Mouse (Mus musculus): Measurements from ENCODE around the gene BC037034.

BC037034 gene

GRCm38 (mm10) chr5:138263260-138264206 is at the start of gene BC037034:
Gene BC037034, minus strand, starts transcription at chr5:138264033.
- peak; percentile 96 for DNase-seq (ENCODE audit: low spot score in 2 of 2)

GRCm38 (mm10) chr5:138312795-138313194 is 49.0 kb upstream of the BC037034 start:
- DNase-seq (ENCODE audit: low spot score in 2 of 2) = no peak

- DNase-seq (ENCODE audit: low spot score in 2 of 2) = no peak
Measured at GRCm38 (mm10) chr5:138299613-138300012, 35.8 kb upstream of the BC037034 start.

- DNase-seq (ENCODE audit: low spot score in 2 of 2) = no peak
Measured at GRCm38 (mm10) chr5:138294158-138294557, 30.3 kb upstream of the BC037034 start.

- DNase-seq (ENCODE audit: low spot score in 2 of 2) = no peak
Measured at GRCm38 (mm10) chr5:138291638-138292037, 27.8 kb upstream of the BC037034 start.

GRCm38 (mm10) chr5:138287861-138288260 is 24.0 kb upstream of the BC037034 start:
- DNase-seq (ENCODE audit: low spot score in 2 of 2) = no peak

- no peak for DNase-seq (ENCODE audit: low spot score in 2 of 2)
Measured at GRCm38 (mm10) chr5:138283540-138283939, 19.7 kb upstream of the BC037034 start.

- DNase-seq (ENCODE audit: low spot score in 2 of 2) = no peak
Measured at GRCm38 (mm10) chr5:138281798-138282197, 18.0 kb upstream of the BC037034 start.

- no peak for DNase-seq (ENCODE audit: low spot score in 2 of 2)
Measured at GRCm38 (mm10) chr5:138280829-138281228, 17.0 kb upstream of the BC037034 start.

- no peak for DNase-seq (ENCODE audit: low spot score in 2 of 2)
Measured at GRCm38 (mm10) chr5:138280425-138280768, 16.6 kb upstream of the BC037034 start.

- peak; percentile 95 to 96 for DNase-seq (ENCODE audit: low spot score in 2 of 2)
Measured at GRCm38 (mm10) chr5:138279585-138280424, 16.0 kb upstream of the BC037034 start, which contains the start of the genes Gm43720, Gpc2 and Stag3. Gene Gm43720, minus strand, starts transcription at chr5:138279958. Gene Gpc2, minus strand, starts transcription at chr5:138280005. Gene Stag3, plus strand, starts transcription at chr5:138280240.

GRCm38 (mm10) chr5:138277994-138278393 is 14.2 kb upstream of the BC037034 start:
- peak in 1 of 2 experiments; percentile 23 for DNase-seq (ENCODE audit: low spot score in 2 of 2)

- no peak for DNase-seq (ENCODE audit: low spot score in 2 of 2)
Measured at GRCm38 (mm10) chr5:138275216-138276050, 11.6 kb upstream of the BC037034 start.

GRCm38 (mm10) chr5:138274186-138274585 is 10.4 kb upstream of the BC037034 start:
- DNase-seq (ENCODE audit: low spot score in 2 of 2) = no peak

GRCm38 (mm10) chr5:138272409-138272923 is 8.6 kb upstream of the BC037034 start, which contains the start of gene Gal3st4:
Gene Gal3st4, minus strand, starts transcription at chr5:138272840.
- no peak for DNase-seq (ENCODE audit: low spot score in 2 of 2)

GRCm38 (mm10) chr5:138271232-138271631 is 7.4 kb upstream of the BC037034 start:
- no peak for DNase-seq (ENCODE audit: low spot score in 2 of 2)

GRCm38 (mm10) chr5:138268980-138269379 is 5.1 kb upstream of the BC037034 start:
- no peak for DNase-seq (ENCODE audit: low spot score in 2 of 2)

- DNase-seq (ENCODE audit: low spot score in 2 of 2) = no peak
Measured at GRCm38 (mm10) chr5:138267114-138267513, 3.3 kb upstream of the BC037034 start.

GRCm38 (mm10) chr5:138265712-138266111 is 1.9 kb upstream of the BC037034 start:
- DNase-seq (ENCODE audit: low spot score in 2 of 2) = no peak

GRCm38 (mm10) chr5:138264207-138264578 is 360 bp upstream of the BC037034 start:
- DNase-seq (ENCODE audit: low spot score in 2 of 2) = no peak

GRCm38 (mm10) chr5:138262582-138263240 is 1.1 kb downstream of the BC037034 start:
- DNase-seq (ENCODE audit: low spot score in 2 of 2) = no peak
